Mouse (Mus musculus) embryonic facial prominence, embryonic 10.5 days (tissue): ENCODE data around the gene Atxn7l3. TPM values are rescaled to one million over a fixed set of nuclear protein-coding genes. Genes with fewer than 3 reads are reported as not detected.

Source experiments
- DNase-seq: peaks from one replicate; pipeline ENCODE4 v3.0.0-alpha.2; 2017; ENCODE audit warnings: low spot score
- H3K27ac ChIP-seq: fragments of 300-500 bp; sonication (generic); replicated peaks from 2 replicates; pipeline ENCODE4 v1.5.1; 2016; ENCODE audit warnings: mild to moderate bottlenecking
- H3K27me3 ChIP-seq: fragments of 300-500 bp; sonication (generic); replicated peaks from 2 replicates; pipeline ENCODE4 v1.6.1; 2016; ENCODE audit warnings: low read depth, mild to moderate bottlenecking; ENCODE audit not compliant: poor library complexity, severe bottlenecking
- H3K36me3 ChIP-seq: fragments of 300-500 bp; sonication (generic); replicated peaks from 2 replicates; pipeline ENCODE4 v1.6.1; 2016; ENCODE audit warnings: mild to moderate bottlenecking, moderate library complexity
- H3K4me1 ChIP-seq: fragments of 300-500 bp; sonication (generic); 2 replicates; pipeline ENCODE4 v1.6.1; 2016
- H3K4me3 ChIP-seq: fragments of 300-500 bp; sonication (generic); 2 replicates; pipeline ENCODE4 v1.5.1; 2016; ENCODE audit warnings: mild to moderate bottlenecking, moderate library complexity
- H3K9me3 ChIP-seq: fragments of 300-500 bp; sonication (generic); 2 replicates; pipeline ENCODE4 v1.6.1; 2016; ENCODE audit warnings: mild to moderate bottlenecking
- WGBS: fragments of 180-500 bp; shearing (Covaris S2); methylation state at CpG from one replicate; pipeline ENCODE4 v1.1.7; 2016; 5-methylcytosine and 5-hydroxymethylcytosine counted together
- polyA plus RNA-seq: library from polyadenylated mRNA; unstranded; fragments of >200 nt; fragmentation: Nextera tagmentation; extraction: Ambion mirVana; gene quantifications from 2 replicates; pipeline ENCODE4 v1.2.1, GENCODE M21; 2016

Gene Atxn7l3
- polyA plus RNA-seq, 1 experiment from 2014 or later = 18.2 TPM

- DNase-seq = peak; percentile 80
- under 1% methylated on average over 87 of the region's 87 CpGs for WGBS
- H3K27ac ChIP-seq = peak overlapping the region; percentile 100
- no peaks in the 10 kb centered on the region for H3K9me3 ChIP-seq
- peak overlapping the region; percentile 100 for H3K4me3 ChIP-seq
- peaks cover 34% of the 10 kb centered on the region for H3K36me3 ChIP-seq
- peaks cover 32% of the 10 kb centered on the region for H3K4me1 ChIP-seq
- 0 out of 2 replicates have a peak, but pooled peaks cover 3% of the 10 kb centered on the region for H3K27me3 ChIP-seq
Observed at GRCm38 (mm10) chr11:102317298-102317900, 21.0 kb upstream of the Atxn7l3 start.

- peak; percentile 91 for DNase-seq
- Histone ChIP-seq H3K4me3 (peak overlapping the region; percentile 100), H3K9me3 (no peaks in the 10 kb centered on the region), H3K4me1 (peaks cover 37% of the 10 kb centered on the region), H3K27ac (peak overlapping the region; percentile 100), H3K36me3 (peaks cover 41% of the 10 kb centered on the region), H3K27me3 (no peaks in the 10 kb centered on the region)
- WGBS = under 1% methylated on average over 76 of the region's 80 CpGs
Observed at GRCm38 (mm10) chr11:102316572-102317297, 20.3 kb upstream of the Atxn7l3 start.

- peak overlapping the region; percentile 100 for H3K4me3 ChIP-seq
- no peaks in the 10 kb centered on the region for H3K9me3 ChIP-seq
- H3K27me3 ChIP-seq = no peaks in the 10 kb centered on the region
- H3K27ac ChIP-seq = peak overlapping the region; percentile 100
- DNase-seq = no peak
- 20% methylated on average over 14 of the region's 14 CpGs for WGBS
- H3K36me3 ChIP-seq = peaks cover 49% of the 10 kb centered on the region
- peaks cover 45% of the 10 kb centered on the region for H3K4me1 ChIP-seq
Observed at GRCm38 (mm10) chr11:102315690-102316571, 19.5 kb upstream of the Atxn7l3 start.

- no peak for DNase-seq
- Histone ChIP-seq H3K36me3 (peaks cover 65% of the 10 kb centered on the region), H3K4me3 (no peak overlapping the region), H3K9me3 (no peaks in the 10 kb centered on the region), H3K27ac (no peak overlapping the region), H3K27me3 (no peaks in the 10 kb centered on the region), H3K4me1 (peaks cover 52% of the 10 kb centered on the region)
- 90% methylated on average over 12 of the region's 12 CpGs for WGBS
Observed at GRCm38 (mm10) chr11:102314321-102314720, 17.9 kb upstream of the Atxn7l3 start.

GRCm38 (mm10) chr11:102312586-102312985, 16.2 kb upstream of the Atxn7l3 start:
- no peaks in the 10 kb centered on the region for H3K9me3 ChIP-seq
- no peaks in the 10 kb centered on the region for H3K27me3 ChIP-seq
- peaks cover 82% of the 10 kb centered on the region for H3K36me3 ChIP-seq
- H3K4me3 ChIP-seq = no peak overlapping the region
- no peak overlapping the region for H3K27ac ChIP-seq
- DNase-seq = no peak
- 83% methylated on average over 6 of the region's 6 CpGs for WGBS
- H3K4me1 ChIP-seq = peaks cover 58% of the 10 kb centered on the region

- Histone ChIP-seq H3K27me3 (no peaks in the 10 kb centered on the region), H3K9me3 (no peaks in the 10 kb centered on the region), H3K27ac (no peak overlapping the region), H3K4me1 (peaks cover 58% of the 10 kb centered on the region), H3K36me3 (peaks cover 89% of the 10 kb centered on the region), H3K4me3 (no peak overlapping the region; the same call in 1 of the 2 replicates)
- no peak for DNase-seq
- WGBS = 87% methylated on average over 4 of the region's 4 CpGs
Observed at GRCm38 (mm10) chr11:102311966-102312365, 15.5 kb upstream of the Atxn7l3 start.

GRCm38 (mm10) chr11:102310768-102311695, 14.6 kb upstream of the Atxn7l3 start:
- H3K27ac ChIP-seq = peak overlapping the region; percentile 31; the same call in 1 of the 2 replicates
- no peaks in the 10 kb centered on the region for H3K9me3 ChIP-seq
- WGBS = 32% methylated on average over 38 of the region's 38 CpGs
- H3K4me1 ChIP-seq = peaks cover 55% of the 10 kb centered on the region
- no peaks in the 10 kb centered on the region for H3K27me3 ChIP-seq
- peaks cover 98% of the 10 kb centered on the region for H3K36me3 ChIP-seq
- peak; percentile 32 for DNase-seq
- H3K4me3 ChIP-seq = peak overlapping the region; percentile 60

GRCm38 (mm10) chr11:102309821-102310617, 13.6 kb upstream of the Atxn7l3 start:
- 87% methylated on average over 22 of the region's 22 CpGs for WGBS
- H3K27ac ChIP-seq = peak overlapping the region; percentile 78
- peaks cover 99% of the 10 kb centered on the region for H3K36me3 ChIP-seq

GRCm38 (mm10) chr11:102308979-102309378, 12.5 kb upstream of the Atxn7l3 start:
- no peaks in the 10 kb centered on the region for H3K9me3 ChIP-seq
- 2% methylated on average over 27 of the region's 27 CpGs for WGBS
- no peaks in the 10 kb centered on the region for H3K27me3 ChIP-seq
- peak overlapping the region; percentile 60 for H3K4me3 ChIP-seq
- H3K36me3 ChIP-seq = peaks cover 89% of the 10 kb centered on the region
- H3K27ac ChIP-seq = peak overlapping the region; percentile 78
- peak; percentile 98 for DNase-seq
- peaks cover 44% of the 10 kb centered on the region for H3K4me1 ChIP-seq

More at GRCm38 (mm10) chr11:102309821-102310617, 13.6 kb upstream of the Atxn7l3 start:
- DNase-seq = no peak
- Histone ChIP-seq H3K4me1 (peaks cover 46% of the 10 kb centered on the region), H3K27me3 (no peaks in the 10 kb centered on the region), H3K9me3 (no peaks in the 10 kb centered on the region), H3K4me3 (peak overlapping the region; percentile 60)

- Histone ChIP-seq H3K9me3 (no peaks in the 10 kb centered on the region), H3K27ac (no peak overlapping the region), H3K36me3 (peaks cover 80% of the 10 kb centered on the region), H3K4me1 (peaks cover 44% of the 10 kb centered on the region), H3K4me3 (peak overlapping the region; percentile 60; the same call in 1 of the 2 replicates), H3K27me3 (no peaks in the 10 kb centered on the region)
- 92% methylated on average over 9 of the region's 9 CpGs for WGBS
- DNase-seq = no peak
Observed at GRCm38 (mm10) chr11:102308104-102308503, 11.7 kb upstream of the Atxn7l3 start.

GRCm38 (mm10) chr11:102305359-102305758, 8.9 kb upstream of the Atxn7l3 start:
- no peak overlapping the region for H3K4me3 ChIP-seq
- H3K4me1 ChIP-seq = peaks cover 26% of the 10 kb centered on the region
- no peaks in the 10 kb centered on the region for H3K9me3 ChIP-seq
- no peak overlapping the region for H3K27ac ChIP-seq
- H3K36me3 ChIP-seq = peaks cover 52% of the 10 kb centered on the region
- 49% methylated on average over 3 of the region's 3 CpGs for WGBS
- DNase-seq = no peak
- no peaks in the 10 kb centered on the region for H3K27me3 ChIP-seq
